Mouse (Mus musculus): ENCODE data around the gene Gm44790.

The Gm44790 gene

GRCm38 (mm10) chr6:86404100-86404861 is 22.2 kb upstream of the Gm44790 start, which contains the start of gene Tia1:
Tia1 (plus strand) TSS chr6:86404219.
- DNase-seq (ENCODE audit: low spot score), result peak; percentile 99

GRCm38 (mm10) chr6:86404996-86405395 is 21.5 kb upstream of the Gm44790 start:
- peak; percentile 60 for DNase-seq (ENCODE audit: low spot score)

GRCm38 (mm10) chr6:86406306-86406705 is 20.2 kb upstream of the Gm44790 start:
- no peak for DNase-seq (ENCODE audit: low spot score)

DNA sequence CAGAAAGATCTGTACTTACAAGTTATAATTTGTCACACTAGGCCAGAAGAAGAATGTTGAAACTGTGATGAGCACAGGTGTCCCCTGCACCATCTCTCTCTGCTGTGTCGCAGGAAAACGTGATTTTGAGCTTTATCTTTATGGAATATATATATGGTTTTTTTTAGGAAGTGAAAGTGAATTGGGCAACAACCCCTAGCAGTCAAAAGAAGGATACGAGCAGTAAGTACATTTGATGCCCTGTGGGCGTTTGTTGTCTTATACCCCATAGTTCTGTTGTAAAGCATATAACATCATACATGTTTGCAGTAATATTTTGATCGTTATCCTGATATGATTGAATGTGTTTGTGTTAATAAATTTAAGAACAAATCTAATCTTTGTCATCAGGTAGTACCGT is 7.7 kb upstream of the Gm44790 start:
- no peak for DNase-seq (ENCODE audit: low spot score)

- DNase-seq (ENCODE audit: low spot score), result no peak
Observed at GRCm38 (mm10) chr6:86419239-86419638, 7.2 kb upstream of the Gm44790 start.

- peak; percentile 64 for DNase-seq (ENCODE audit: low spot score)
Observed at GRCm38 (mm10) chr6:86420491-86420890, 6.0 kb upstream of the Gm44790 start.

- DNase-seq (ENCODE audit: low spot score), result no peak
Observed at GRCm38 (mm10) chr6:86431531-86431930, 5.1 kb downstream of the Gm44790 start.

DNA sequence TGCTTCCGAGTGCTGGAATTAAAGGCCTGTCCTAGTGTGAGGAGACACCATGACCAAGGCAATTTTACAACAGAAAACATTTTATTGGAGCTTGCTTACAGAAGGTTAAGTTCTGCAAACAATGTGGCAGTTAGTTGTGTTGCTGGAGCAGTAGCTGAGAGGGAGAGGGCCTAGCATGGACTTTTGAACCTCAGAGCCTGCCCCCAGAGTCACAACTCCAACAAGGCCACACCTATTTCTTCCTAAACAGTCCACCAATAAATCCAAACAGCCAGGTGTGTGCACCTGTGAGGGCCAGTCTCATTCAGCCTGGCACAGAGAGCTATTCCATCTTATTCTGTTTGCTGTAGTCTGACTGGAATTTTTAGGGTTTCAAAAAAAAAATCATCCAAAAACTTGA is 7.2 kb downstream of the Gm44790 start:
- no peak for DNase-seq (ENCODE audit: low spot score)

- peak; percentile 62 for DNase-seq (ENCODE audit: low spot score)
Observed at GRCm38 (mm10) chr6:86437711-86438110, 11.3 kb downstream of the Gm44790 start.

DNA sequence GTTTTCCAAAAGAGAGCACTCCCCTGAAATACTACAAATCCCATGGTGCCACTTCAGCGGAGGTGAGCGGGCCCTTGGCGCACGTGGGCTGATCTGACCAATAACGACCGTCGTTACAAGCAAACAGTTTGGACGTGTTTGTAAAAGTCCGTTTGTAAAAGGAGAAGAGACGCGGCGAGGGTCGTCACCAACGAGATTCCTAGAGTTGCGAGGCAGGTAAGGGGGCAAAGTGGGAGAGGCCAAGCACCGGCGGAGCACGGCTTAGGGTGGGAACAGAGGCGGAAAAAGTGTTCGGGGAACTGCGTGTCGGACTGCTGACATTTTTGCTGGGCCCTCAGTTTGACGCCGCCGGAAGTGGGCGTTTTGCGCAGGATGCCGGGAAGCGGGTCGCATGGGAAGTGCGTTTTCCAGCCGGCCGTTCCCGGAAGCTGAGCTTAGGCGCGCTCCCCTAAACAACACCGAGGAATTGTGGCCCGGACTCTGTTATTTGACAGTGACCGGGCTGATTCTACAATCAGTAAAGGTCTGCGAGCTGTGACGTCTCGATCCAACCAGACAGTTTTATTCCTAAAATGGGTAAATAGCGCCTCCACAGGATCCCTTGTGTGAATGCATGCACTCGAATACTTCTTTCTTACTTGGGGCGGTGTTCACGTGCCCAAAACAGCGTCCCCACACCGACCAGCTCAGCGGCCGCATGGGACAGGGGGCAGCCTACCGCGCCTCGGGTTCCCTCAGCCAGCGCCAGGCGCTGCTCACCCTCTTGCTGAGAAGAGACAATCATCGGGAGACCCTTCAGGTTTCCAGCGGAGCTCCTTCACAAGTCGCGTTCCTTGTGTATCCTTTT is 12.0 kb downstream of the Gm44790 start, which contains the start of gene C87436:
Gene C87436 (plus strand): TSS at position 103 of the 847 bp plus-strand sequence.
- DNase-seq (ENCODE audit: low spot score), result peak; percentile 95

DNA sequence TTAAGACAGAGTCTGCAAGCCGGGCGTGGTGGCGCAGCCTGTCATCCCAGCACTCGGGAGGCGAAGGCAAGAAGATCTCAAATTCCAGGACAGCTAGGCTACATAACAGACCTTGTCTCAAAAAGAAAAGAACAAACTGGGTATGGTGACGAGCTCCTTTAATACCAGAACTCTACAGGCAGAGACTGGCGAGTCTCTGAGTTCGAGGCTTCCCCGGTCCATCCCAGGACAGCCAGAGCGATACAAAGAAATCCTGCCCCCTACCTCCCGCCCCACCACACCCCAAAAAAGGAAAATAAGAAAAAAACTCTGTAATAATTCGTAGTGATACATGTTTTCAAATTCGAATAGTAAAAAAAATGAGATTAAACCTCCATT is 12.7 kb downstream of the Gm44790 start:
- DNase-seq (ENCODE audit: low spot score), result no peak

- DNase-seq (ENCODE audit: low spot score), result no peak
Observed at GRCm38 (mm10) chr6:86439531-86439930, 13.1 kb downstream of the Gm44790 start.

DNA sequence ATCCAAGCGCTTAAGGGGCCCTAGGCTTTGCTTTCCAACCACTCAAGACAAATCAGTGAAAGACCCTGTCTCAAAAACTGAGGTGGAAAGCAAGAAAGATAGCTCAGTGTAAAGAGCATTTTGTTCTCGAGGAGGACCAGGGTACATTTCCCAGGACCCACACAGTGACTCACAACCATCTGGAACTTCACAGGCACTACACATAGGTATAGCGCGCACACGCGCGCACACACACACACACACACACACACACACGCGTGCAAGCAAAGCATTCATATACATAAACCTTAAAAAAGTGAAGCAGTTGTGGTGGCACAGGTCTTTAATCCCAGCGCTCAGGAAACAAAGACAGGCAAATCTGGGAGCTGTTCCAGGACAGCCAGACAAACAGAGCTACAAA is 15.1 kb downstream of the Gm44790 start:
- DNase-seq (ENCODE audit: low spot score), result no peak

GRCm38 (mm10) chr6:86445551-86445950 is 19.1 kb downstream of the Gm44790 start:
- DNase-seq (ENCODE audit: low spot score), result no peak

GRCm38 (mm10) chr6:86446927-86447568 is 20.6 kb downstream of the Gm44790 start:
- no peak for DNase-seq (ENCODE audit: low spot score)

DNA sequence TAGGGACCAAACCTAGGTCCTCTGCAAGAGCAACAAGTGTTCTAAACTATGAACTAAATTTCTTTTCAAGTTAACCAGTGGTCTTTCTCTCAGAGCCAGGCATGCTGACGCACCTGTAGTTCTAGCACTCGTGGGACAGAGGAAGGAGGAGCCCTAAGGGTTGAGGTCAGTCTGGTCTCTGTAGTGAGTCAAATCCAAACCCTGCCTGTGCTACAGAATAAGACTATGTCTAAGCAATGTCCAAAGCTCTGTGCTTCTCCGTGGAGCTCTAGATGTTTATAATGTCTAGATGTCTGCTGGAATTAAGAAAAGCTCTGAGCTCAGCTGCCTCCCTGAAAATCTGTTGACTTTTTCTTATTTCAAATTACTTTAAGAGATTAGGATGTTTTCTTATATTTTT is 30.3 kb downstream of the Gm44790 start:
- DNase-seq (ENCODE audit: low spot score), result no peak

GRCm38 (mm10) chr6:86463079-86463478 is 36.6 kb downstream of the Gm44790 start:
- no peak for DNase-seq (ENCODE audit: low spot score)

- DNase-seq (ENCODE audit: low spot score), result no peak
Observed at GRCm38 (mm10) chr6:86471317-86471716, 44.9 kb downstream of the Gm44790 start.

- no peak for DNase-seq (ENCODE audit: low spot score)
Observed at GRCm38 (mm10) chr6:86471760-86472099, 45.3 kb downstream of the Gm44790 start.

- DNase-seq (ENCODE audit: low spot score), result peak; percentile 99
Observed at GRCm38 (mm10) chr6:86472100-86472955, 45.9 kb downstream of the Gm44790 start.

- peak; percentile 38 for DNase-seq (ENCODE audit: low spot score)
Observed at GRCm38 (mm10) chr6:86473077-86473476, 46.6 kb downstream of the Gm44790 start.

- no peak for DNase-seq (ENCODE audit: low spot score)
Observed at GRCm38 (mm10) chr6:86474072-86474471, 47.6 kb downstream of the Gm44790 start.

Data from retina, embryonic 14.5 days (tissue).